Mouse (Mus musculus): ENCODE data around the gene Dhx58. TPM values are rescaled to one million over a fixed set of nuclear protein-coding genes. Genes with fewer than 3 reads are reported as not detected.

Gene Dhx58
- polyA plus RNA-seq (2012; rRNA removed), result 2.8 and 3.5 TPM in 2 replicates

GRCm38 (mm10) chr11:100703851-100704531 lies at the start of gene Dhx58:
Dhx58 (minus strand) TSS chr11:100704271.

GRCm38 (mm10) chr11:100738066-100738604 lies 34.1 kb upstream of the Dhx58 start, which contains the start of gene Rab5c:
Rab5c (minus strand) TSS chr11:100738215.

GRCm38 (mm10) chr11:100713735-100714533 lies 9.9 kb upstream of the Dhx58 start, which contains the start of gene Hspb9:
Hspb9 (plus strand) TSS chr11:100713850.

GRCm38 (mm10) chr11:100711783-100712615 lies 7.9 kb upstream of the Dhx58 start, which contains the start of gene Kat2a:
Kat2a (minus strand) TSS chr11:100712465.

GRCm38 (mm10) chr11:100692164-100692616 lies 11.9 kb downstream of the Dhx58 start, which contains the start of gene Zfp385c:
Zfp385c (minus strand) TSS chr11:100692455.

Other genes with a start within 250 kb of the Dhx58 start
- gene Klhl11, start 231.5 kb downstream of the Dhx58 start, polyA plus RNA-seq (2012; rRNA removed), result 7.3 and 7.7 TPM in 2 replicates
- gene Acly, start 176.3 kb downstream of the Dhx58 start, polyA plus RNA-seq (2012; rRNA removed), result 170 and 173 TPM in 2 replicates
- gene Ttc25, start 158.7 kb downstream of the Dhx58 start, polyA plus RNA-seq (2012; rRNA removed), result 1.2 and 1.4 TPM in 2 replicates
- gene Cnp, start 129.4 kb downstream of the Dhx58 start, polyA plus RNA-seq (2012; rRNA removed), result 32.3 and 38.8 TPM in 2 replicates
- 76.1 and 76.4 TPM in 2 replicates for gene Nkiras2, start 85.0 kb downstream of the Dhx58 start, polyA plus RNA-seq (2012; rRNA removed)
- 192 and 206 TPM in 2 replicates for gene Dnajc7, start 84.1 kb downstream of the Dhx58 start, polyA plus RNA-seq (2012; rRNA removed)
- gene Zfp385c, start 11.8 kb downstream of the Dhx58 start, polyA plus RNA-seq (2012; rRNA removed), result 0.34 and 1.4 TPM in 2 replicates
- gene Kat2a, start 8.2 kb upstream of the Dhx58 start, polyA plus RNA-seq (2012; rRNA removed), result 59.7 and 62.8 TPM in 2 replicates
- gene Hspb9, start 9.6 kb upstream of the Dhx58 start, polyA plus RNA-seq (2012; rRNA removed), result not detected in 2 replicates
- gene Rab5c, start 33.9 kb upstream of the Dhx58 start, polyA plus RNA-seq (2012; rRNA removed), result 233 and 236 TPM in 2 replicates
- gene Kcnh4, start 55.7 kb upstream of the Dhx58 start, polyA plus RNA-seq (2012; rRNA removed), result 28.5 and 34.1 TPM in 2 replicates
- gene Hcrt, start 58.7 kb upstream of the Dhx58 start, polyA plus RNA-seq (2012; rRNA removed), result 2.1 and 3.4 TPM in 2 replicates
- 8.3 and 8.5 TPM in 2 replicates for gene Ghdc, start 66.7 kb upstream of the Dhx58 start, polyA plus RNA-seq (2012; rRNA removed)
- 15.2 and 16.0 TPM in 2 replicates for gene Stat5b, start 146.5 kb upstream of the Dhx58 start, polyA plus RNA-seq (2012; rRNA removed)
- 1.7 and 1.8 TPM in 2 replicates for gene Stat5a, start 155.1 kb upstream of the Dhx58 start, polyA plus RNA-seq (2012; rRNA removed)
- 26.7 and 33.0 TPM in 2 replicates for gene Stat3, start 235.3 kb upstream of the Dhx58 start, polyA plus RNA-seq (2012; rRNA removed)

Data from central nervous system, embryonic 18 days (tissue).